In genomic region chr14:18238750-18239731, GRCm38 (mm10) we compare ENCODE assay signal across 8 mouse cellular contexts. TPM values are rescaled to one million over a fixed set of nuclear protein-coding genes. Genes with fewer than 3 reads are reported as not detected.
A peak's percentile ranks its signal among the peaks of the same experiment; 100 is the strongest.
DNase-seq lines count a peak whose midpoint lies in the region; ATAC-seq lines count a peak whose summit lies in the region.

Nr1d2 (minus strand) TSS chr14:18239127.

- WGBS in hindbrain, embryonic 16.5 days, result under 1% methylated on average over 48 of the region's 66 CpGs
- under 1% methylated on average over 63 of the region's 66 CpGs for WGBS in macrophage (ENCODE audit: missing documents)

- H3K36me3 ChIP-seq in hindbrain, embryonic 16.5 days (ENCODE audit: control insufficient read depth, insufficient read depth, low read length), result no peaks in the 10 kb centered on the region
- H3K36me3 ChIP-seq in macrophage (ENCODE audit: inconsistent target), result no peaks in the 10 kb centered on the region

- peak within 1 kb of the TSS; percentile 96 for H3K4me3 ChIP-seq in hindbrain, embryonic 16.5 days (ENCODE audit: low read length)
- peak within 1 kb of the TSS; percentile 57 for H3K4me3 ChIP-seq in macrophage (ENCODE audit: inconsistent target)

- H3K27ac ChIP-seq in hindbrain, embryonic 16.5 days (ENCODE audit: low read depth, low read length), result peak within 1 kb of the TSS; percentile 87
- H3K27ac ChIP-seq in macrophage, result peak within 1 kb of the TSS; percentile 73

- peak; percentile 92 for ATAC-seq in hindbrain, embryonic 16.5 days

- peaks cover 31% of the 10 kb centered on the region for H3K79me2 ChIP-seq in macrophage (ENCODE audit: inconsistent target)

- H3K9ac ChIP-seq in hindbrain, embryonic 16.5 days (ENCODE audit: low read depth, low read length), result peak within 1 kb of the TSS; percentile 72

- peak; percentile 97 for DNase-seq in WW6 (ENCODE audit: low read depth, low spot score)
- peak; percentile 87 to 97 for DNase-seq in cerebellum, postnatal 4 days (ENCODE audit: low spot score in 2 of 2)
- peak; percentile 100 for DNase-seq in gastrocnemius, adult 18-20 months (ENCODE audit: low spot score)
- DNase-seq in left cerebral cortex, adult 18-20 months (ENCODE audit: low spot score in 2 of 2), result peak; percentile 96 to 98
- peak; percentile 98 for DNase-seq in right cerebral cortex, adult 18-20 months
- peak; percentile 98 for DNase-seq in urinary bladder, postnatal 10 days (ENCODE audit: low spot score)

- H3K4me1 ChIP-seq in hindbrain, embryonic 16.5 days (ENCODE audit: control insufficient read depth, insufficient read depth, low read depth, low read length), result no peaks in the 10 kb centered on the region

- no peaks in the 10 kb centered on the region for H3K27me3 ChIP-seq in hindbrain, embryonic 16.5 days (replicated peaks; ENCODE audit: control insufficient read depth, insufficient read depth, low read length)

- no peaks in the 10 kb centered on the region for H3K9me3 ChIP-seq in hindbrain, embryonic 16.5 days (ENCODE audit: control insufficient read depth, low read length)

- H3K4me2 ChIP-seq in hindbrain, embryonic 16.5 days (ENCODE audit: low read length), result peak within 1 kb of the TSS; percentile 79

RNA-seq across cellular contexts. Expression of gene Nr1d2, which starts in this region (rescaled TPM):
- total RNA-seq in gastrocnemius, adult 18-20 months (2021), result 10 to 100 TPM; 60.7 to 61.4 TPM
- polyA plus RNA-seq in hindbrain, embryonic 16.5 days (2015; fragmentation: Nextera tagmentation; extraction: Ambion mirVana), result 6.6 and 7.1 TPM in 2 replicates
- 10 to 100 TPM; 80.0 to 87.4 TPM for total RNA-seq in left cerebral cortex, adult 18-20 months (2021)
- total RNA-seq in macrophage (2018; cell fraction: chromatin; rRNA removed), result 100 to 1,000 TPM in 18 of 26 experiments, 10 to 100 TPM in 8; 50.5 to 201 (median 119) TPM
- 10 to 100 TPM; 14.0 to 44.0 (median 30.0) TPM for total RNA-seq in macrophage (2018; cell fraction: cytosol; rRNA removed)
- total RNA-seq in macrophage (2018; cell fraction: nucleus; rRNA removed), result 100 to 1,000 TPM in 11 of 26 experiments, 10 to 100 TPM in 15; 39.2 to 177 (median 89.2) TPM
- 15.9 to 35.2 TPM (median 29.4 TPM) in 3 replicates for polyA plus RNA-seq in macrophage (2018)

Comparison
In these comparisons a context has a peak if more than half of its experiments do, and no peak if none do; other contexts are left out.
1. Peak in every context shown above with its lines: DNase-seq, ATAC-seq, H3K4me3 ChIP-seq and H3K27ac ChIP-seq.